Mouse (Mus musculus) spleen, adult 12 weeks (tissue): ENCODE results near the gene Tssc4.

Experiments
- DNase-seq: peaks from one replicate; pipeline ENCODE4 v3.0.0; 2022; ENCODE audit warnings: low spot score

Gene Tssc4

GRCm38 (mm10) chr7:143044826-143045206, 24.2 kb upstream of the Tssc4 start:
- DNase-seq: no peak

GRCm38 (mm10) chr7:143046358-143046757, 22.7 kb upstream of the Tssc4 start:
- no peak for DNase-seq

DNA sequence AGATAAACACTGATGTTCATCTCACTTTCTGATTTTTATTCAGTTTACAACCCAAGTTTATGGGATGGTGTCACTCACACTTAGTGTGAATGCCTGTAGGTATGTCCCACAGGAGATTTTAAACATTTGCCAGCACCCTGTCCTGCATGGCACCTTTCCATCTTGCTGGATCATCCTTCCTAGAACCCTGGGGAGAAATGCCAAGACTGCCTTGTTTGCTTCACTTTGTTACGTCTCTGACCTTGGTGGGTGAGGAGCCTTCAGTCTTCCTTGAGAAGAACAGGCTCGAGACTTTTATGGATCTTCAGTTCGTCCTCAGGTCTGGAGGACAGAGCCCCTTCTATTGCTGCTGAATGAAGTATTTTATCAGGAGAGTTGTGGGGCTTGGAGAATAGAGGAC, 19.7 kb upstream of the Tssc4 start:
- no peak for DNase-seq

GRCm38 (mm10) chr7:143049841-143050816, 18.9 kb upstream of the Tssc4 start:
- DNase-seq: no peak

- DNase-seq: no peak
Observed at GRCm38 (mm10) chr7:143051316-143051715, 17.7 kb upstream of the Tssc4 start.

GRCm38 (mm10) chr7:143052626-143053007, 16.4 kb upstream of the Tssc4 start, which contains the start of gene Cd81:
TSS of gene Cd81 (plus strand) at chr7:143052739.
- DNase-seq: peak; percentile 79

- no peak for DNase-seq
Observed at GRCm38 (mm10) chr7:143053008-143053899, 15.8 kb upstream of the Tssc4 start.

GRCm38 (mm10) chr7:143053961-143054611, 15.0 kb upstream of the Tssc4 start:
- no peak for DNase-seq

DNA sequence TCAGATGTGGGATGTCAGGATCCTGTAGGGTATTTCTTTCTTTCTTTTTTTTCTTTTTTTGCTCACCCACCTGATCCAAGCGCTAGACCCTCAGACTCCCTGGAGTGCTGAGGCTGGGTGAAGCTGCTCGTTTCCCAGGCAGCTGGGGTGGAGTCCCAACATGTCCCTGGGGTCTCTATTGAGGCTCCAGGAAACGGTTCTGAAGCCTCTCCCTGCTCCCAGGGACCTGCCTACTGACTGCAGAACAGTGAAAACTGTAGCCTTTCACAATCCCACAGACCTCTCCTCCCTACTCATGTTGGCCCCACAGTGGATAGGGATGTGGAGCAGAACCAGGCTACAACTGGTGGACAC, 14.5 kb upstream of the Tssc4 start:
- no peak for DNase-seq

GRCm38 (mm10) chr7:143055001-143055400, 14.0 kb upstream of the Tssc4 start:
- no peak for DNase-seq

GRCm38 (mm10) chr7:143055499-143056186, 13.4 kb upstream of the Tssc4 start:
- DNase-seq: no peak

GRCm38 (mm10) chr7:143057023-143057422, 12.0 kb upstream of the Tssc4 start:
- DNase-seq: no peak

DNA sequence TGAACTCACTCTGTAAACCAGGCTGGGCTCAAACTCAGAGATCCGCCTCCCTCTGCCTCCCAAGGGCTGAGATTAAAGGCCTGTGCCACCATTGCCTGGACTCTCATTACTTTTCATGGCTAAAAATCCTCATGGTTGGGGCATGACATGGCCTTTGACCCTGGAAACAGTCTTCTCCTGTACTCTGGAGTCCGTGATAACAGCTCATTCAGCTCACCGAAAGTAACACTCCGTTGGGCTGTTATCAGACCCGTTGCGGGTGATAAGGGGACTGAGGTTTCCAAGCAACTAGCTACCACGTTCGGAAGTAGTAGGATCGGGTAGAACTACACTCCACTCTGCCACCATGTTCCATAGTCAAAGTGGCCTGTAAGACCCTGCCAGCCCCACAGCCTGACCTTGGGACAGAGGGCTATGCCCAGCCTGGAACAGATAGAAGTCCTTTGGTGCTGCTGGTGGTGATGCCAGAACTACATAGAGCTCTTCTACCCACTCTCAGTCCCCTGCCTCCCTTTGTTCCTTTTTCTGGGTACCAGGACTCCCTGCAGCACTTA, 11.3 kb upstream of the Tssc4 start:
- DNase-seq: no peak

DNA sequence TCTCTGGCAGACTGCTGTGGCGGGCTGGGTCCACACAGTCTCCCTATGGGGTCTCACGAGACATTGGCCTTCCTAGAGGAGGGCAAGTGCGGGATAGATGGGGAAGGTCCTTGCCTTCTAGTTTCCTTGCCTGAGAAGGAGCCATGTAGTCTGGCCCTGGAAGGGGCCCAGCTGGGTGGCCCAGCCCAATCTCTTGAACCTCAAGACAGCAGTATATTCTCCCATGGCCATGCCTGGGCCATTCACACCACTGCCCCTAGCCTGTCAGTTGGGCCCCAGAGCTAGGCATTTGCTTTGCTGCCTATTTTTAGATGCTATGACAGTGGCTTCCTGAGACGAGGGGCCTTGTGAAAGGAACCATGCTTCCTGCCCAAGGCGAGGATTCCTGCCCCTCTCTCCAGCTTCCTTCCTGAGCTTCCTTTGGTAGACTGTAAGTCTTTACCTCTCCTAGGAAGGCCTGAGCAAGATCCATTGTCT, 10.8 kb upstream of the Tssc4 start:
- no peak for DNase-seq

GRCm38 (mm10) chr7:143059202-143059870, 9.7 kb upstream of the Tssc4 start:
- no peak for DNase-seq

GRCm38 (mm10) chr7:143062704-143063103, 6.3 kb upstream of the Tssc4 start:
- no peak for DNase-seq

DNA sequence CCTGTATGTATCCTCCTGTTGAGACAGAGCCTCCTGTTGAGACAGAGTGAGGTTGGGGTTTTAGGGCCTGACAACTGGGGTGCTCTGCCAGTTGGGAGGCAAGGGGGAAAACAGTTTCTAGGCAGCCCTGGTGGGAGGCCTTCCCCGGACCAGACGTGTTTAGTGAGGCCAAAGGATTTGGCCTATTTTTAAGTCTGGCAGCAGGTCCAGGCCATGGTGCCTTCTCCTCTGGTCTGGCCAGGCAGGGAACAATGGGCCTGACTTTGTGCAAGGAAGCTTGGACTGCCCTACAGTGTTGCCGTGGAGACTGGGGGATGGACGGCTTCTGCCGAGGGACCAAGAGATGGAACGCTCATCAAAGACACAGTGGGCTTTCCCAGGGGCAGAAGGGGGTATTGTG, 4.8 kb upstream of the Tssc4 start:
- DNase-seq: no peak

GRCm38 (mm10) chr7:143065692-143066091, 3.4 kb upstream of the Tssc4 start:
- no peak for DNase-seq

GRCm38 (mm10) chr7:143067469-143067868, 1.6 kb upstream of the Tssc4 start:
- DNase-seq: no peak

DNA sequence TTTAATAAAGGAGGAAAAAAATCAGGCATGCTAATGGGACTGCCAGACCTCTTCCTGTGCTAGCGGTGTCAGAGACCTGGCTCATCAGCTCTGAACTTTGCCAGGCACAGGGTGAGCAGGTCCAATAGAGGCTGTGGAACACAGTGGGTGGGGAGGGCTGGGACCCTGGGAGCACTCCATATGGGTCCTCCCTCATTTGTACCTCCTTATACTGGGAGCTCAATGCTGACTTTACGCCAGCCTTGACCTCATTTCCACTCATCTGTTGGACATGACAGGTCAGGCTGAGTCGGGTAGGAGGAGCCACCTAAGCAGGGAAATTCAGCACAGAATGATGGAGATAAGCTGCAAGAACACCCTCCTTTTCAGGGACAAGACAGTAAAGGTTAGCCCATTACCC, 1.2 kb upstream of the Tssc4 start:
- no peak for DNase-seq
